8 mouse cellular contexts compared by ENCODE assay signal in the genomic region with DNA sequence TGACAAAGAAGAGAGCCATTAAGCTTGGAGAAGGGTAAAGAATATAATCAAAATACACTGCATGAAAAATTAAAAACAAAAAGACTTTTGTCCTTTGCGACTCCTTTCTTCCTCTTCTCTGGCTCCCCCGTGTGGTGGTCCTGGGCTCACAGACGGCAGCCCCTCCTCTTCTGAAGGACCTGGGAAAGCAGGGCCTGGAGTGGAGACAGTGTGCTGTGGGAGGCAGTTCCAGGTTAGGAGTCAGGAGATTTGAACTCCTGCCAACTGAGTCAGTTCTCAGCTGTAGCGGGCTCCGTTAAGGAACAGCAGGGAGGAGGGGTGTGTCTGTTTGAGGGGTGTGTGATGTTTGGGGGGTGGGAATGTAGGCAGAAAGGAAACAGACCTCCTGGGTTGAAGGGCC. TPM values are rescaled to one million over a fixed set of nuclear protein-coding genes. Genes with fewer than 3 reads are reported as not detected.
DNase-seq lines count a peak whose midpoint lies in the region; ATAC-seq lines count a peak whose summit lies in the region.

No protein-coding gene starts in this region.

- H3K4me1 ChIP-seq in embryonic facial prominence, embryonic 10.5 days: peaks cover 4% of the 10 kb centered on the region; the same call in 1 of the 2 replicates
- H3K4me1 ChIP-seq in midbrain, embryonic 12.5 days: no peaks in the 10 kb centered on the region

- H3K4me2 ChIP-seq in midbrain, embryonic 12.5 days (replicated peaks): no peak overlapping the region

- H3K4me3 ChIP-seq in embryonic facial prominence, embryonic 10.5 days: no peak overlapping the region
- no peak overlapping the region for H3K4me3 ChIP-seq in midbrain, embryonic 12.5 days

- H3K36me3 ChIP-seq in embryonic facial prominence, embryonic 10.5 days (replicated peaks): no peaks in the 10 kb centered on the region
- no peaks in the 10 kb centered on the region for H3K36me3 ChIP-seq in midbrain, embryonic 12.5 days

- H3K9ac ChIP-seq in midbrain, embryonic 12.5 days (replicated peaks): no peak overlapping the region

- no peaks in the 10 kb centered on the region for H3K27me3 ChIP-seq in embryonic facial prominence, embryonic 10.5 days (replicated peaks; ENCODE audit: low read depth, poor library complexity, severe bottlenecking)
- no peaks in the 10 kb centered on the region for H3K27me3 ChIP-seq in midbrain, embryonic 12.5 days

- ATAC-seq in midbrain, embryonic 12.5 days (ENCODE audit: low FRiP score, low read depth): 0 out of 2 replicates have a peak, but pooled peaks have one; percentile 41
- ATAC-seq in frontal cortex, adult (ENCODE audit: low TSS enrichment): no peak

- WGBS in embryonic facial prominence, embryonic 10.5 days: 11% methylated on average over 5 of the region's 5 CpGs
- WGBS in midbrain, embryonic 12.5 days: 9% methylated on average over 5 of the region's 5 CpGs

- no peaks in the 10 kb centered on the region for H3K9me3 ChIP-seq in embryonic facial prominence, embryonic 10.5 days
- no peaks in the 10 kb centered on the region for H3K9me3 ChIP-seq in midbrain, embryonic 12.5 days

- intact Hi-C loops in heart, postnatal 14 days (cut with DNase I): no loop called here

- peak overlapping the region; percentile 40; the same call in 1 of the 2 replicates for H3K27ac ChIP-seq in embryonic facial prominence, embryonic 10.5 days (replicated peaks)
- H3K27ac ChIP-seq in midbrain, embryonic 12.5 days (replicated peaks): no peak overlapping the region

- DNase-seq in ES-CJ7 (ENCODE audit: low read depth, low spot score): peak; percentile 51
- DNase-seq in adrenal gland, adult (ENCODE audit: inconsistent age in 2 of 2, low spot score in 1 of 2): peak; percentile 74 to 82
- peak; percentile 73 for DNase-seq in embryonic facial prominence, embryonic 10.5 days (ENCODE audit: low spot score)
- DNase-seq in heart, postnatal 14 days: peak; percentile 80 to 87
- peak; percentile 40 for DNase-seq in layer of hippocampus, adult 9-11 months
- DNase-seq in spleen, adult 18-20 months: peak; percentile 62 to 82

RNA-seq across cellular contexts. Expression of gene Rassf5, which starts 37.5 kb away (rescaled TPM):
- 1.2 and 1.3 TPM in 2 replicates for polyA plus RNA-seq in embryonic facial prominence, embryonic 10.5 days (2016; fragmentation: Nextera tagmentation; extraction: Ambion mirVana)
- total RNA-seq in heart, postnatal 14 days (2021): 1 to 10 TPM; 2.4 to 5.1 TPM
- polyA plus RNA-seq in midbrain, embryonic 12.5 days (2016; fragmentation: Nextera tagmentation; extraction: Ambion mirVana): 1.3 and 1.4 TPM in 2 replicates

RNA-seq across cellular contexts. Expression of gene Eif2d, which starts 54.5 kb away (rescaled TPM):
- 66.9 and 70.3 TPM in 2 replicates for polyA plus RNA-seq in embryonic facial prominence, embryonic 10.5 days (2016; fragmentation: Nextera tagmentation; extraction: Ambion mirVana)
- total RNA-seq in heart, postnatal 14 days (2021): 10 to 100 TPM; 36.4 to 38.2 TPM
- 50.9 and 54.4 TPM in 2 replicates for polyA plus RNA-seq in midbrain, embryonic 12.5 days (2016; fragmentation: Nextera tagmentation; extraction: Ambion mirVana)
